Mouse (Mus musculus) stomach, postnatal 0 days (tissue): ENCODE measurements at regions not wholly inside any gene's neighbourhood (a gene's known extent, or its start where the extent isn't known, plus 50 kb on each side); places are given as distances from the start of the nearest gene placed in this dataset.

Experiments used
- ATAC-seq: fragments of 200-750 bp; cut with Nextera tagmentation; 2 replicates; pipeline ENCODE4 v1.8.0; 2017; ENCODE audit not compliant: low FRiP score, low TSS enrichment
- DNase-seq: peaks from one replicate; pipeline ENCODE4 v3.0.0-alpha.2; 2016; ENCODE audit warnings: low spot score
- H3K27ac ChIP-seq: fragments of 300-500 bp; sonication (generic); replicated peaks from 2 replicates; pipeline ENCODE4 v1.5.1; 2014; ENCODE audit warnings: mild to moderate bottlenecking, control low read depth
- H3K27me3 ChIP-seq: fragments of 300-500 bp; sonication (generic); 2 replicates; pipeline ENCODE4 v1.6.1; 2014; ENCODE audit warnings: low read length; ENCODE audit not compliant: control insufficient read depth, insufficient read depth
- H3K36me3 ChIP-seq: fragments of 300-500 bp; sonication (generic); 2 replicates; pipeline ENCODE4 v1.6.1; 2014; ENCODE audit warnings: low read length, mixed read lengths; ENCODE audit not compliant: control insufficient read depth, insufficient read depth
- H3K4me1 ChIP-seq: fragments of 300-500 bp; sonication (generic); replicated peaks from 2 replicates; pipeline ENCODE4 v1.6.1; 2014; ENCODE audit warnings: antibody characterized with exemption; ENCODE audit not compliant: control insufficient read depth, insufficient read depth
- H3K4me2 ChIP-seq: fragments of 300-500 bp; sonication (generic); replicated peaks from 2 replicates; pipeline ENCODE4 v1.6.1; 2014; ENCODE audit warnings: low read depth, mild to moderate bottlenecking, control low read depth, moderate library complexity
- H3K4me3 ChIP-seq: fragments of 300-500 bp; sonication (generic); 2 replicates; pipeline ENCODE4 v1.5.1; 2014; ENCODE audit warnings: low read depth, low read length, control low read depth
- H3K9ac ChIP-seq: fragments of 300-500 bp; sonication (generic); 2 replicates; pipeline ENCODE4 v1.6.1; 2014; ENCODE audit warnings: mild to moderate bottlenecking, low read length, control low read depth, mixed read lengths
- H3K9me3 ChIP-seq: fragments of 300-500 bp; sonication (generic); 2 replicates; pipeline ENCODE4 v1.6.1; 2016; ENCODE audit warnings: low read length; ENCODE audit not compliant: control insufficient read depth
- CTCF ChIP-seq: IDR thresholded peaks from 2 replicates; pipeline ENCODE4 v1.5.1; 2016; ENCODE audit warnings: antibody characterized with exemption, low read depth, mild to moderate bottlenecking, moderate library complexity
- EP300 ChIP-seq: optimal IDR thresholded peaks from 2 replicates; pipeline ENCODE3; 2016; ENCODE audit warnings: antibody characterized with exemption
- WGBS: fragments of 180-500 bp; shearing (Covaris S2); extraction: QIAGEN DNeasy Blood & Tissue Kit; methylation state at CpG from one replicate; pipeline ENCODE4 v1.1.7; 2014; 5-methylcytosine and 5-hydroxymethylcytosine counted together

- Histone ChIP-seq H3K4me3 (no peak overlapping the region), H3K27ac (no peak overlapping the region), H3K36me3 (no peaks in the 10 kb centered on the region), H3K27me3 (no peaks in the 10 kb centered on the region), H3K9ac (no peak overlapping the region), H3K9me3 (no peaks in the 10 kb centered on the region), H3K4me1 (no peaks in the 10 kb centered on the region), H3K4me2 (no peak overlapping the region)
- WGBS = 100% methylated on average over 2 of the region's 2 CpGs
- DNase-seq (no peak), ATAC-seq (no peak)
- no peak for TF ChIP-seq CTCF
- no peak for TF ChIP-seq EP300
Measured at GRCm38 (mm10) chr14:87365793-87366192, 50.6 kb upstream of the Tdrd3 start.
